Comparison of ENCODE assay signal across 8 mouse cellular contexts in genomic region chr2:154604156-154604555, GRCm38 (mm10). TPM values are rescaled to one million over a fixed set of nuclear protein-coding genes. Genes with fewer than 3 reads are reported as not detected.
DNase-seq lines count a peak whose midpoint lies in the region; ATAC-seq and TF ChIP-seq lines count a peak whose summit lies in the region.

No protein-coding gene starts in this region.

- peak overlapping the region; percentile 64 for H3K4me2 ChIP-seq in forebrain, embryonic 15.5 days (replicated peaks)

- H3K9me3 ChIP-seq in forebrain, embryonic 15.5 days: no peaks in the 10 kb centered on the region

- no peaks in the 10 kb centered on the region for H3K27me3 ChIP-seq in spleen, adult 2 months (ENCODE audit: control insufficient read depth, insufficient read depth, low read length)
- no peaks in the 10 kb centered on the region for H3K27me3 ChIP-seq in forebrain, embryonic 15.5 days

- H3K79me2 ChIP-seq in macrophage (ENCODE audit: inconsistent target): no peaks in the 10 kb centered on the region

- peak in 1 of 2 experiments; percentile 19 for DNase-seq in spleen, adult 2 months (ENCODE audit: low read depth in 1 of 2, low spot score in 2 of 2)
- no peak for DNase-seq in spleen, adult 18-20 months
- peak; percentile 59 for DNase-seq in thymus, postnatal 25 days
- no peak for DNase-seq in urinary bladder, postnatal 25 days (ENCODE audit: low spot score)
- no peak for DNase-seq in cerebellum, adult 9-11 months
- DNase-seq in urinary bladder, postnatal 36 days (ENCODE audit: low spot score in 2 of 2): no peak

- peaks cover 5% of the 10 kb centered on the region; the same call in 1 of the 2 replicates for H3K4me1 ChIP-seq in spleen, adult 2 months (ENCODE audit: control insufficient read depth, insufficient read depth, insufficient read length)
- H3K4me1 ChIP-seq in forebrain, embryonic 15.5 days: peaks cover 14% of the 10 kb centered on the region

- H3K27ac ChIP-seq in spleen, adult 2 months (ENCODE audit: insufficient read depth, low read length): peak overlapping the region; percentile 76
- no peak overlapping the region for H3K27ac ChIP-seq in forebrain, embryonic 15.5 days (replicated peaks)
- H3K27ac ChIP-seq in macrophage: peak overlapping the region; percentile 36

- ATAC-seq in forebrain, embryonic 15.5 days (replicated peaks): no peak; the same call in 1 of the 2 replicates

- H3K9ac ChIP-seq in forebrain, embryonic 15.5 days (replicated peaks): no peak overlapping the region

- TF ChIP-seq CTCF in spleen, adult 2 months (IDR thresholded peaks at IDR 0.05; ENCODE audit: extremely low read depth, insufficient read depth, insufficient read length, insufficient replicate concordance): no peak

- no peaks in the 10 kb centered on the region for H3K36me3 ChIP-seq in spleen, adult 2 months (ENCODE audit: control insufficient read depth, insufficient read depth, low read length)
- H3K36me3 ChIP-seq in forebrain, embryonic 15.5 days: no peaks in the 10 kb centered on the region
- H3K36me3 ChIP-seq in macrophage (ENCODE audit: inconsistent target): no peaks in the 10 kb centered on the region

- no peak for TF ChIP-seq POLR2A in spleen, adult 2 months (IDR thresholded peaks at IDR 0.05; ENCODE audit: low read depth, low read length)

- peak overlapping the region; percentile 37 for H3K4me3 ChIP-seq in spleen, adult 2 months (ENCODE audit: extremely low read depth, insufficient read depth, insufficient read length)
- peak overlapping the region; percentile 68 for H3K4me3 ChIP-seq in forebrain, embryonic 15.5 days
- H3K4me3 ChIP-seq in macrophage (ENCODE audit: inconsistent target): peak overlapping the region; percentile 58

- WGBS in spleen, adult 2 months: 3% methylated on average over 7 of the region's 7 CpGs
- WGBS in forebrain, embryonic 15.5 days: 47% methylated on average over 7 of the region's 7 CpGs
- WGBS in macrophage (ENCODE audit: missing documents): 5% methylated on average over 7 of the region's 7 CpGs

RNA-seq across cellular contexts. Expression of gene Pxmp4, which starts 0.6 kb away (rescaled TPM):
- 14.6 and 20.3 TPM in 2 replicates for polyA plus RNA-seq in spleen, adult 2 months (2012; rRNA removed)
- polyA plus RNA-seq in forebrain, embryonic 15.5 days (2015; fragmentation: Nextera tagmentation; extraction: Ambion mirVana): 13.4 and 14.1 TPM in 2 replicates
- total RNA-seq in macrophage (2018; cell fraction: chromatin; rRNA removed): 10 to 100 TPM in 2 of 26 experiments, 1 to 10 TPM in 18, under 1 TPM in 4, not detected in 2; 0.25 to 13.3 (median 2.5) TPM
- total RNA-seq in macrophage (2018; cell fraction: cytosol; rRNA removed): 10 to 100 TPM in 11 of 26 experiments, 1 to 10 TPM in 15; 5.3 to 15.6 (median 9.6) TPM
- total RNA-seq in macrophage (2018; cell fraction: nucleus; rRNA removed): 10 to 100 TPM in 1 of 26 experiments, 1 to 10 TPM in 24, under 1 TPM in 1; 0.79 to 10.3 (median 3.3) TPM
- polyA plus RNA-seq in macrophage (2018): 9.5 to 12.3 TPM (median 11.9 TPM) in 3 replicates

RNA-seq across cellular contexts. Expression of gene Zfp341, which starts 8.9 kb away (rescaled TPM):
- polyA plus RNA-seq in spleen, adult 2 months (2012; rRNA removed): 6.1 and 7.1 TPM in 2 replicates
- polyA plus RNA-seq in forebrain, embryonic 15.5 days (2015; fragmentation: Nextera tagmentation; extraction: Ambion mirVana): 2.7 and 3.6 TPM in 2 replicates
- total RNA-seq in macrophage (2018; cell fraction: chromatin; rRNA removed): 1 to 10 TPM in 21 of 26 experiments, under 1 TPM in 5; 0.65 to 4.3 (median 2.9) TPM
- total RNA-seq in macrophage (2018; cell fraction: cytosol; rRNA removed): 1 to 10 TPM in 20 of 26 experiments, under 1 TPM in 6; 0.56 to 1.9 (median 1.5) TPM
- total RNA-seq in macrophage (2018; cell fraction: nucleus; rRNA removed): 1 to 10 TPM in 23 of 26 experiments, under 1 TPM in 3; 0.67 to 4.0 (median 2.2) TPM
- polyA plus RNA-seq in macrophage (2018): 1.6 to 1.9 TPM (median 1.8 TPM) in 3 replicates

RNA-seq across cellular contexts. Expression of gene 4930519P11Rik, which starts 9.1 kb away (rescaled TPM):
- polyA plus RNA-seq in spleen, adult 2 months (2012; rRNA removed): 0.80 and 1.4 TPM in 2 replicates
- 0.45 and 0.89 TPM in 2 replicates for polyA plus RNA-seq in forebrain, embryonic 15.5 days (2015; fragmentation: Nextera tagmentation; extraction: Ambion mirVana)
- total RNA-seq in macrophage (2018; cell fraction: chromatin; rRNA removed): not detected
- not detected for total RNA-seq in macrophage (2018; cell fraction: cytosol; rRNA removed)
- not detected for total RNA-seq in macrophage (2018; cell fraction: nucleus; rRNA removed)
- not detected in 3 replicates for polyA plus RNA-seq in macrophage (2018)

RNA-seq across cellular contexts. Expression of gene E2f1, which starts 34.5 kb away (rescaled TPM):
- polyA plus RNA-seq in spleen, adult 2 months (2012; rRNA removed): 11.0 and 21.5 TPM in 2 replicates
- 14.1 and 15.8 TPM in 2 replicates for polyA plus RNA-seq in forebrain, embryonic 15.5 days (2015; fragmentation: Nextera tagmentation; extraction: Ambion mirVana)
- total RNA-seq in macrophage (2018; cell fraction: chromatin; rRNA removed): 10 to 100 TPM in 11 of 26 experiments, 1 to 10 TPM in 15; 2.9 to 21.4 (median 8.8) TPM
- total RNA-seq in macrophage (2018; cell fraction: cytosol; rRNA removed): 10 to 100 TPM; 12.7 to 23.2 (median 19.4) TPM
- total RNA-seq in macrophage (2018; cell fraction: nucleus; rRNA removed): 10 to 100 TPM in 23 of 26 experiments, 1 to 10 TPM in 3; 5.1 to 41.6 (median 15.9) TPM
- polyA plus RNA-seq in macrophage (2018): 14.1 to 33.2 TPM (median 21.6 TPM) in 3 replicates

RNA-seq across cellular contexts. Expression of gene Necab3, which starts 45.5 kb away (rescaled TPM):
- polyA plus RNA-seq in spleen, adult 2 months (2012; rRNA removed): 0.63 and 1.1 TPM in 2 replicates
- polyA plus RNA-seq in forebrain, embryonic 15.5 days (2015; fragmentation: Nextera tagmentation; extraction: Ambion mirVana): 22.2 and 27.8 TPM in 2 replicates
- 10 to 100 TPM in 6 of 26 experiments, 1 to 10 TPM in 20; 1.1 to 13.8 (median 7.3) TPM for total RNA-seq in macrophage (2018; cell fraction: chromatin; rRNA removed)
- total RNA-seq in macrophage (2018; cell fraction: cytosol; rRNA removed): under 1 TPM in 22 of 26 experiments, not detected in 4; 0.05 to 0.62 (median 0.19) TPM
- 10 to 100 TPM in 1 of 26 experiments, 1 to 10 TPM in 22, under 1 TPM in 2, not detected in 1; 0.48 to 10.9 (median 2.3) TPM for total RNA-seq in macrophage (2018; cell fraction: nucleus; rRNA removed)
- polyA plus RNA-seq in macrophage (2018): 0.10 to 0.91 TPM in 2 of 3 replicates, not detected in the other
